Mouse (Mus musculus) heart, embryonic 10.5 days (tissue): ENCODE data around the gene Chil1. TPM values are rescaled to one million over a fixed set of nuclear protein-coding genes. Genes with fewer than 3 reads are reported as not detected.

Experiments used
- DNase-seq: peaks from one replicate; pipeline ENCODE4 v3.0.0-alpha.2; 2017; ENCODE audit warnings: low spot score
- H3K27ac ChIP-seq: fragments of 300-500 bp; sonication (generic); 2 replicates; pipeline ENCODE4 v1.5.1; 2016; ENCODE audit warnings: mild to moderate bottlenecking
- H3K27me3 ChIP-seq: fragments of 300-500 bp; sonication (generic); 2 replicates; pipeline ENCODE4 v1.6.1; 2016; ENCODE audit warnings: mild to moderate bottlenecking; ENCODE audit not compliant: poor library complexity, insufficient read depth, severe bottlenecking
- H3K36me3 ChIP-seq: fragments of 300-500 bp; sonication (generic); 2 replicates; pipeline ENCODE4 v1.6.1; 2016; ENCODE audit warnings: mild to moderate bottlenecking, moderate library complexity
- H3K4me1 ChIP-seq: fragments of 300-500 bp; sonication (generic); 2 replicates; pipeline ENCODE4 v1.6.1; 2016; ENCODE audit warnings: mild to moderate bottlenecking
- H3K4me3 ChIP-seq: fragments of 300-500 bp; sonication (generic); 2 replicates; pipeline ENCODE4 v1.5.1; 2016; ENCODE audit warnings: mild to moderate bottlenecking, moderate library complexity
- H3K9me3 ChIP-seq: fragments of 300-500 bp; sonication (generic); 2 replicates; pipeline ENCODE4 v1.6.1; 2016; ENCODE audit warnings: mild to moderate bottlenecking, moderate library complexity
- WGBS: fragments of 180-500 bp; shearing (Covaris S2); methylation state at CpG from one replicate; pipeline ENCODE4 v1.1.7; 2016; 5-methylcytosine and 5-hydroxymethylcytosine counted together
- polyA plus RNA-seq: library from polyadenylated mRNA; unstranded; fragments of >200 nt; fragmentation: Nextera tagmentation; extraction: Ambion mirVana; gene quantifications from 2 replicates; pipeline ENCODE4 v1.2.1, GENCODE M21; 2016

Chil1 gene
- polyA plus RNA-seq, 1 experiment from 2014 or later, result 1.1 TPM

DNA sequence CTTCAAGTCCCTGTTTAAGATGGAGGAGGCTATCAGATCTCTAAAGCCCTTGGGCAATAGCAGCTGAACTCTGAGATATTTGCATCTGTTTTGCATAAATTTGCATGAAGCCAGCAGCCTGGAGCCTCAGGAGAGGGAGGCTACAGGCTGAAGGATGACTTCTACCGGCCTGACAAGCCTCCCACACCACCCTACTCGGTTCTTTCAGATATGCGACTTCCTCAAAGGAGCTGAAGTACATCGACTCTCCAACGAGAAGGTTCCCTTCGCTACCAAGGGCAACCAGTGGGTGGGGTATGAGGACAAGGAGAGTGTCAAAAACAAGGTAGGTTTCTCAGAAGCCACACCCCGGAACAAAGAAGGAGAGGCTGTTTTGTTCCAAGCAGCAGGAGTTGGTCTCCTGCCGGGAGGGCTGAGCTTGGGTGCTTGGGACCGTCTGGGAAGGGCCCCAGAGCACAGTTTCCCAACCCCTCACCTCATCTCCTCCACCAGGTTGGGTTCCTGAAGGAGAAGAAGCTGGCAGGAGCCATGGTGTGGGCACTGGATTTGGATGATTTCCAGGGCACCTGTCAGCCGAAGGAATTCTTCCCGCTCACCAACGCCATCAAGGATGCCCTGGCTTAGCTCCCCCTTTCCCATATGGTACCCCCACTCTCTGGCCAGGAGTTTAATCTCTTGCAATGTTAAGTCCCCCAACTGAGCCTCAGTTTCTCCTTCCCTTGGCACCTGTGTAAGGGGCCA lies 7.2 kb downstream of the Chil1 start:
- H3K4me3 ChIP-seq, result peak overlapping the region; percentile 16; the same call in 1 of the 2 replicates
- peaks cover 32% of the 10 kb centered on the region for H3K4me1 ChIP-seq
- WGBS, result 23% methylated on average over 12 of the region's 12 CpGs
- peaks cover 17% of the 10 kb centered on the region; the same call in 1 of the 2 replicates for H3K27me3 ChIP-seq
- no peak for DNase-seq
- no peaks in the 10 kb centered on the region for H3K36me3 ChIP-seq
- H3K27ac ChIP-seq, result peak overlapping the region; percentile 43; the same call in 1 of the 2 replicates
- no peaks in the 10 kb centered on the region for H3K9me3 ChIP-seq

DNA sequence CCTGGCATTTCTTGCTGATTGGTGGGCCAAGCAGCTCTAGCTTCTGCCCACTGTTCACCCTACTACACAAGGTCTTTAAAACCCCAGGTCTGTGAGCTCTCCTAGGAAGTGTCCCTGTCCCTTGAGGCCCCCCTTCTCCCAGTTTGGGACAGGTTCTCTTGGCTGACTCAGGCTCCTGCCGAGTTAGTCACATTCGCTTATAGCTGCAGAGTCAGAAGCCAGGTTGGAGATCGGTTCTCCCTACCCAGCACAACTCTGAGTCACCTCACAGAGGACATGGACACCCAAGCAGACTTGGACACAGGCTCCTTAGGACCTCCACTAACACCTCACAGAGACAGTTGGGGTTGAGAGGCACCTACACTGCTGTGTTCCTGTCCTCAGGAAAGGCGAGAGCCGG lies 9.2 kb downstream of the Chil1 start:
- DNase-seq, result no peak
- Histone ChIP-seq H3K9me3 (no peaks in the 10 kb centered on the region), H3K4me1 (peaks cover 53% of the 10 kb centered on the region), H3K27ac (no peak overlapping the region), H3K27me3 (peaks cover 17% of the 10 kb centered on the region; the same call in 1 of the 2 replicates), H3K36me3 (no peaks in the 10 kb centered on the region), H3K4me3 (no peak overlapping the region)
- 71% methylated on average over 5 of the region's 5 CpGs for WGBS

DNA sequence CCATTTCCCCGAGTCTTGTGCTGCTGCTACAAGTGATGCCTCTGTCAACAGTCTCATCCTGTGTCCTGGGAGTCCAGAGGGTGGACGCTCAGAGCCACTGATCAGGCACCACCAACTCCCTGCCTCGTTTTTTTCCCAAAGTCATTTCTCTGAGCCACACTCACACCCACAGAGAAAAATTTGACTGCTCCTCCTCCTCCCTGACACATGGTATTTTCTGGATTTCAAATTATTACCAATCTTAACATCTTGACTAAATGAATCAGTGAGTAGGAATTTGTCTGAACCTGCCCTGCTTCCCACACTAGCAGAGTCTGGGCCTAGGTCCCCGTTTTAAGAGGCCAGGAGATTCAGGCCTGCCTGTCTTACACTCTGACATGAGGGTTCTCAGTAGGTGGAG lies 10.0 kb downstream of the Chil1 start:
- 33% methylated on average over 4 of the region's 4 CpGs for WGBS
- H3K4me1 ChIP-seq, result peaks cover 60% of the 10 kb centered on the region
- peaks cover 16% of the 10 kb centered on the region; the same call in 1 of the 2 replicates for H3K27me3 ChIP-seq

DNA sequence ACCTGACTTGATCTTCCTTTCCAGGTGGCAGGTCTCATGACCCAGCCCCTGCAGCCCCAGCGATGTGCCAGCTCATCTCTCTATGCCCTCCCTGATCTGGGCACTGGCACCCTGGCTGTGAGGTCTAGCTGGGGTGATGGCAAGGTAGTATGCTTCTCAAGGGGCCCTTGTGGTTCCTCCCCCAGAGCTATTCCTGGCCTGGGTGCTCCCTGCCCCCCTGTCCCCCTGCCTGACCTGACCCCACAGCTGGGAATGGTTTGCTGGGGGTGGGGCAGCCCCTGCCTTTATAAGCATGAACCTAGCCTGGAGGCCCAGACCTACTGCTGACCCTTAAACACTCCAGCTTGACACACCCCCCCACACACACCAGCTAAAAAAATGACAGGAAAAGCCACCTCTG lies 11.2 kb downstream of the Chil1 start, which contains the start of gene Mybph:
TSS of gene Mybph (plus strand) at position 323 of the 400 bp plus-strand sequence.
- no peak for DNase-seq
- H3K4me1 ChIP-seq, result peaks cover 68% of the 10 kb centered on the region
- H3K4me3 ChIP-seq, result no peak within 1 kb of the TSS
- peaks cover 23% of the 10 kb centered on the region; the same call in 1 of the 2 replicates for H3K27me3 ChIP-seq
- H3K9me3 ChIP-seq, result no peaks in the 10 kb centered on the region
- peak within 1 kb of the TSS; percentile 79 for H3K27ac ChIP-seq
- no peaks in the 10 kb centered on the region for H3K36me3 ChIP-seq
- WGBS, result 78% methylated on average over 1 of the region's 1 CpGs

More for the DNA sequence above, 10.0 kb downstream of the Chil1 start:
- Histone ChIP-seq H3K9me3 (no peaks in the 10 kb centered on the region), H3K27ac (no peak overlapping the region), H3K4me3 (no peak overlapping the region), H3K36me3 (no peaks in the 10 kb centered on the region)
- DNase-seq, result no peak

DNA sequence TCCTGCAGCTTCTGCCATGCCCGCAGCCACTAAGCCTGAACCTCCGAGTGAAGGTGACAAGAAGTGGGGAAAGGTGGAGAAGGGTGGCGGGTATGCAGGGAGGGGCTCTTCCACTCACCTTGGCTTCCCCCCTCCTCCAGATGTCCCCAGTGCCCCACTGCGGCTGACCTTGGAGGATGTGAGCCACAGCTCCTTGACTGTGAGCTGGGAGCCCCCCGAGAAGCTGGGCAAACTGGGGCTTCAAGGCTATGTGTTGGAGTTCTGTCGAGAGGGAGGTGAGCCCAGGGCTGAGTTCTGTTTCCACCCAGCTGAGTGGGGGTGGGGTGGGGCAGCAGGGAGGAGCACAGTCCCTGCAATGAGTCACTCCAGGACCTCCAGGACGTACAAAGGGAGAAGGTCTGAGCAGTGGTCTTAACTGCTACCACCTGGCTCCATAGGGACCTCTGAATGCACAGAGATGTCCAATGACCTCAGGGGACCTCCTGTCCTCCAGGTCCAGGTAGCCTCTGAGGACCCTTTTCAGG lies 11.8 kb downstream of the Chil1 start:
- WGBS, result 46% methylated on average over 7 of the region's 7 CpGs
- peaks cover 22% of the 10 kb centered on the region; the same call in 1 of the 2 replicates for H3K27me3 ChIP-seq
- H3K4me3 ChIP-seq, result no peak overlapping the region
- peaks cover 67% of the 10 kb centered on the region for H3K4me1 ChIP-seq
- no peaks in the 10 kb centered on the region for H3K36me3 ChIP-seq
- no peak for DNase-seq
- H3K9me3 ChIP-seq, result no peaks in the 10 kb centered on the region
- peak overlapping the region; percentile 79 for H3K27ac ChIP-seq

DNA sequence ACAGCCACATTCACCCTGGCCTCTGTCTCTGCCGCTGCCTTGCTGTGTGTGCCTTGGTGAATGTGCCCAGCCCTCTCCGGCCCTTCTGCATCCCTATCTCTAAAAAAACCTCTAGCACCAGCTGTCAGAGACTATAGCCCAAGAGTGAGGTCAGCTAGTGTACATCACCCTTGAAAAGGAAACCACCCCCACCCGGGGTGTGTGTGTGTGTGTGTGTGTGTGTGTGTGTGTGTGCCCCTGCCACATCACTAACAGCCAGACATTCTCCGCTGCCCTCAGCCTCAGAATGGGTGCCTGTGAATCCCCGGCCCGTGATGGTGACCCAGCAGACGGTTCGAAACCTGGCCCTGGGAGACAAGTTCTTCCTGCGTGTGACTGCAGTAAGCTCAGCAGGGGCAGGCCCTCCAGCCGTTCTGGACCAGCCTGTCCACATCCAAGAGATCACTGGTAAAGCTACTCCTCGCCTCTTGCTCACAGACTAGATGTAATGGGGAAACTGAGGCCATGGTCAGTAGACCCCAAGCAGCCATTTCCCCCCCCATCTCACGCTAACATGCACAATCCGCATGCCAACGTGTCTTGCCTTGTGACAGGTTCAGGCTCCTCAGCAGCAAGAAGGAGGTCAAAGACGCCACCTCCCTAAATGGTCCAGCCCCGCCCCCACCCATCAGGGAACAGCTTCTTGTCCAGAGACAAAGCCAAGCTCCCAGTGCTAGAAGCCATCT lies 12.5 kb downstream of the Chil1 start:
- no peak for DNase-seq

DNA sequence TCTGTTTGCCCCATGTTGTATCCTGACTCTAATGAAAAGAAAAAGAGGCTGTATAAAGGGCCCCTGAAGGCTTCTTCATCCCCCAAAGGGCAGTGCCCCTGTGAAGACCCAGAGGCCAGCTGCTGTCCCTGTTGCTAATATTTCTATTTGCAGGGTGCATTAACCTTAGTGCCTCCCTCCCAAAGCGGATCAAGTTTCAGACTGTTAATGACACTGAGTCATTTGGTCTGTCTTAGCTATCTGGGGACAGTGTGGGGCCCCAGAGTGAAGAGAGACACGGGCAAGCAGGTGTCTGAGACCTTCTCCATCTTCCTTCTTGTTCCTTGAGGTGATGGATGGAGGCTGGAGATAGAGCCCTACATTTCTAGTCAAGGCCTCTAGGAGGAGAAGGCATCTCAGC lies 13.1 kb downstream of the Chil1 start:
- H3K9me3 ChIP-seq, result no peaks in the 10 kb centered on the region
- peaks cover 59% of the 10 kb centered on the region for H3K4me1 ChIP-seq
- peak overlapping the region; percentile 79 for H3K27ac ChIP-seq
- H3K27me3 ChIP-seq, result peaks cover 14% of the 10 kb centered on the region; the same call in 1 of the 2 replicates
- no peak for DNase-seq
- H3K4me3 ChIP-seq, result no peak overlapping the region
- WGBS, result 29% methylated on average over 2 of the region's 2 CpGs
- no peaks in the 10 kb centered on the region for H3K36me3 ChIP-seq

More for the DNA sequence above, 12.5 kb downstream of the Chil1 start:
- 61% methylated on average over 16 of the region's 16 CpGs for WGBS
- no peaks in the 10 kb centered on the region for H3K9me3 ChIP-seq
- H3K4me1 ChIP-seq, result peaks cover 60% of the 10 kb centered on the region
- H3K36me3 ChIP-seq, result no peaks in the 10 kb centered on the region
- H3K27ac ChIP-seq, result peak overlapping the region; percentile 79
- H3K27me3 ChIP-seq, result peaks cover 15% of the 10 kb centered on the region; the same call in 1 of the 2 replicates
- no peak overlapping the region for H3K4me3 ChIP-seq

DNA sequence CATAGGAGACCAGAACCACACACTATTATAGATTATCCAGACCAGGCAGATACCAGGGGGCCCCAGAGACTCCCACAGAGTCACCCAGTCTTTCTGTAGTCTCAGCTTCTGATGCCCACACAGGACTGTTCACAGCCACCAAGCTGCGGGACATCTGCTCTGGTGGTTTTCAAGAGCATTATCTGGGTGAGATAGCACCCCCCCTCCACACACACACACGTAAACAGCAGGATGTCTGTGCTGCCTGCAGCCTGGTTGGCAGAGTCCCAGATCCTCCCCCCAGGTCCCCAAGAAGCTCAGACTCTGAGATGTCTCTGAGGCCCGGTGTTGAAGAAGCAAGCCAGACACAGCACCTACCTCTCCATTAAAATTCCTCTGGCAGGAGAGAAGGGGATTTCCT lies 13.6 kb downstream of the Chil1 start:
- Histone ChIP-seq H3K4me1 (peaks cover 59% of the 10 kb centered on the region), H3K4me3 (no peak overlapping the region), H3K36me3 (no peaks in the 10 kb centered on the region), H3K27ac (peak overlapping the region; percentile 79), H3K27me3 (peaks cover 15% of the 10 kb centered on the region; the same call in 1 of the 2 replicates), H3K9me3 (no peaks in the 10 kb centered on the region)
- WGBS, result 17% methylated on average over 3 of the region's 3 CpGs
- no peak for DNase-seq

DNA sequence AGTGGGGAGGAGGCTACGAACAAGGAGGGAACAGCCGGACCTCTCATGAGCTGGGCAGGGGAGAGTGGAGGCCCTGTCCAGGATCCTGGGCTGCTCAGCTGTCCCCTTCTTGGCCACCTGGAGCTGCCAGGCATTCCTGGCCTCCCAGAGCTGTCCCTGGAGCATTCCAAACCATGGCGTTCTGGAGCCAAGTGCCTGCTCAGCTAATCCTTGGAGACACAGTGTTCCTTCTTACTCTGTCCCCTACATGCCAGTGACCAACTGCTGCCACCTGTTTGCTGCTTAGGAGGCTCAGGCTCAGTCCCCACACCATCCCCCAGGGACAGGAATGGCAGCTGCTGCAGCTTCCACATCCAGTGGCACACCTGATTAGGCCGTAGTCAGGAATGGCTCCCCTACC lies 14.0 kb downstream of the Chil1 start:
- Histone ChIP-seq H3K4me1 (peaks cover 59% of the 10 kb centered on the region), H3K27ac (peak overlapping the region; percentile 79), H3K4me3 (no peak overlapping the region), H3K9me3 (no peaks in the 10 kb centered on the region), H3K27me3 (peaks cover 13% of the 10 kb centered on the region; the same call in 1 of the 2 replicates), H3K36me3 (no peaks in the 10 kb centered on the region)
- 24% methylated on average over 4 of the region's 4 CpGs for WGBS
- no peak for DNase-seq

DNA sequence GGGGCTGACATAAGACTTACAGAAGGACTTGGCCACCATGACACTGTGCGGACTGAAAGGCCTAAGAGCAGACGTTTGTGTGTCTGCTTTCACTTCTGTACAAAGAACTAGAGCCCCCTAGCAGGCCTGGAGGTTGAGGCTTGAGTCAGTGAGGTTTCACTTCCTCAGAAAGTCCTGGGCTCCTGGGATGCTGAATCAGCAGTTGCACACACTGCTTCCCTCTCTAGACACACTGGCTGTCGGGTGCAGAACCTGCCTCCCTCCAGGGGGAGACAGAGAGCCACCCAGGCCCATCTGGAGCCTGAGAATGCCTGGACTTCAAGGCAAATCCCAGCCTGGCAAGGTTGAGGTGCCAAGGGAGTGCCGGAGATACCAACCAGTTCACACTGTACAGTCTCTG lies 14.4 kb downstream of the Chil1 start:
- H3K27me3 ChIP-seq, result peaks cover 13% of the 10 kb centered on the region; the same call in 1 of the 2 replicates
- DNase-seq, result no peak
- H3K36me3 ChIP-seq, result no peaks in the 10 kb centered on the region
- no peaks in the 10 kb centered on the region for H3K9me3 ChIP-seq
- peaks cover 60% of the 10 kb centered on the region for H3K4me1 ChIP-seq
- WGBS, result 55% methylated on average over 4 of the region's 4 CpGs
- H3K4me3 ChIP-seq, result no peak overlapping the region
- H3K27ac ChIP-seq, result peak overlapping the region; percentile 79

DNA sequence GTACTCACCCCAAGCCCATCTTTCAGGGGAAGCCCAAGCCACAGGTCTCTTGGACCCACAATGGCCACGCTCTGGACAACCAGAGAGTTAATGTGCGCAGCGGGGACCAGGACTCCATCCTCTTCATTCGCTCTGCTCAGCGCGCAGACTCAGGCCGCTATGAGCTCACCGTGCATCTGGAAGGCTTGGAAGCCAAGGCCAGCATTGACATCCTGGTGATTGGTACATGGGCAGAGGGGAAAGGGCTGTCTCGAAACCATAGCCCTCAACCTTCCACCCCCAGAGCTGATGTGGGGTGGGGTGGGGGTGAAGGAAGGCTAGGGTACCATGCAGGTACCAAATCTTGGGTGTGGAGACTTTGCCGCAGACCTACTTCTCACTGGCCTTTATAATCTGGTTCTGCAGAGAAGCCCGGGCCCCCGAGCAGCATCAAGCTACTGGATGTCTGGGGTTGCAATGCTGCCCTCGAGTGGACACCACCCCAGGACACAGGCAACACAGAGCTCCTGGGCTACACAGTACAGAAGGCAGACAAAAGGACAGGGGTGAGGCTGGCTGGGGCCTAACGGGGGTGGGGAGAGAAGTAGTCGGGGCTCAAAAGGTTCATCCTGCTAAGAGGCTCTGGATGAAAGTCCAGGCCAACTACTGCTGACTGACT lies 15.5 kb downstream of the Chil1 start:
- WGBS, result 72% methylated on average over 15 of the region's 15 CpGs

DNA sequence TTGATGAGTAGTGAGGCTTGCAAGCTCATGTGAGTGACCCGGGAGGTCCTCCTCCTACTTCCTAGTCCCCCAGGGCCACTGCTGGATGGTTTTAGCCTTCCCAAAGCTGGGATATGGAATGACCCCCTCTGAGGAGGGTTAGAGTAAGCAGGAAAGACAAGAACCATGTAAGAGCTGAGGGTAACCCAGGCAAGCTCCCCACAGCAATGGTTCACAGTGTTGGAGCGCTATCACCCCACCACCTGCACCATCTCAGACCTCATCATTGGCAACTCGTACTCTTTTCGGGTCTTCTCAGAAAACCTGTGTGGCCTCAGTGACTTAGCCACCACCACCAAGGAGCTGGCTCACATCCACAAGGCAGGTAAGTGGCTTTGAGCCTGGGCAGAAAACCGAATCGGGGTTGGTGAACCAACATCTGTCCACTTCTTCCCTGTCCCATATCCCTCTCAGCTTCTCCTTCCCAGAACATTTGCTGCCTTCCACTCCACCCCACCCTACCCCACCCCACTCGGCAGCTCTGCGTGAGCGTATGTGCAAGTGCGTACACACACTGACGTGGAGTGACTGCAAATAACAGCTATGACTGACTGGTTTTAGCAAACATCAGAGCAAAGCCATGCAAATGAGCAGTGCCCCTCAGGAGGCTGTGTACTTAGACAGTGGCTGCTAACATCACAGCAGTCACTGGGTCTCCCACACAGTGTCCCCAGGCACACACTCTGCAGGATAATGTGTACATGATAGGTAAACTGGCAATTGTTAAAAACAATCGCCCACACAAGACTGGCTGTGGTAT lies 16.4 kb downstream of the Chil1 start:
- no peak overlapping the region for H3K4me3 ChIP-seq
- H3K27me3 ChIP-seq, result peaks cover 13% of the 10 kb centered on the region; the same call in 1 of the 2 replicates
- H3K36me3 ChIP-seq, result 0 out of 2 replicates have a peak, but pooled peaks cover 2% of the 10 kb centered on the region
- H3K4me1 ChIP-seq, result peaks cover 57% of the 10 kb centered on the region
- H3K9me3 ChIP-seq, result no peaks in the 10 kb centered on the region
- no peak for DNase-seq
- H3K27ac ChIP-seq, result no peak overlapping the region
- WGBS, result 84% methylated on average over 12 of the region's 12 CpGs

More for the DNA sequence above, 15.5 kb downstream of the Chil1 start:
- Histone ChIP-seq H3K4me3 (no peak overlapping the region), H3K27me3 (peaks cover 13% of the 10 kb centered on the region; the same call in 1 of the 2 replicates), H3K9me3 (no peaks in the 10 kb centered on the region), H3K36me3 (0 out of 2 replicates have a peak, but pooled peaks cover under 1% of the 10 kb centered on the region), H3K27ac (peak overlapping the region; percentile 31; the same call in 1 of the 2 replicates), H3K4me1 (peaks cover 66% of the 10 kb centered on the region)
- DNase-seq, result no peak
